Mouse (Mus musculus) kidney, postnatal 10 days (tissue): ENCODE measurements around the gene Kmt2a.

ENCODE experiments used
- DNase-seq: peaks from one replicate; pipeline ENCODE4 v3.0.0; 2021; ENCODE audit warnings: mixed read lengths

Gene Kmt2a

DNA sequence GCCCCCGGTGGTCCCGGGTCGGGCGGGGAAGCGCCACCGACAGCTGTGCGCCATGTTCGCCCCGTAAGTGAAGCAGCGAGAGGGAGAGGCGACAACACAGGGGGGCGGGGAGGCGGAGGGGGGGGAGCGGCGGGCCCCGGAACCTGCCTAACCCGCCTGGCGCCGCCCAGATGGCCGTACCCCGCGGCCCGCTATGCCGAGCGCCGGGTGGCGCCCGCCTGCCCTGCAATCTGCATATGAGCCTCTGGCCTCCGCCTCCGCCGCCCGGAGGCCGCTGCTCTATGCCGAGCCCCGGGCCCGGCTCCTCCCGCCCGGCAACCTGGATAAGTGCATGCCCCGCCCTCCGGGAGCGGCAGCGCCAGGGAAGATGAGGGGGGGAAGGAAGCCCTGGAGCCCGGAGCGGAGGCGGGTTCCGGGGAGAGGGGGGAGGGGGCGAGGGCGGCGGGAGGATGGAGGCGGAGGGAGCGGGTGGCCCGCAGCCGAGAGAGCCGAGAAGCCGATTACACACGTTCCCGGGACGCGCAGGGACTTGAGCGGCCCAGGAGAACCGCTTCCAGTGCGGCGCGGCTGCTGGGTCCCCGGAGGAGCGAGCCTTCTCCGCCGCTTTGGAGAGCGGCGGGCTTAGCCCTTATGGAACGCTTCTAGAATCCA is at the start of gene Kmt2a:
Kmt2a (minus strand) TSS at position 76 of the 651 bp plus-strand sequence.
- peak; percentile 98 for DNase-seq

DNA sequence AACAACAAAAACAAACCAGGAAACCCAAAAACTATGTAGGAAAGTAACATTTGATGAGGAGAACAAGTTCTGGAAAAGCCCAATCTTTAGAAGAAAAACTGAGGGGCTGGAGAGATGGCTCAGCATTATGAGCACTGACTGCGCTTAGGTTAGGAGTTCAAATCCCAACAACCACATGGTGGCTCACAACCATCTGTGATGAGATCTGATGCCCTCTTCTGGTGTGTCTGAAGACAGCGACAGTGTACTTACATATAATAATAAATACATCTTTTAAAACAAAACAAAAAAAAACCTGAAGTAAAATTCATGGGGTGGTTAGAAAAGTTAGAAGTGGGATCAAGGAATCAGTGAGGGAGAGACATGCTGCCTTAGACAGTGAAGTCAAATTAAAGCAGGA is 40.4 kb upstream of the Kmt2a start:
- DNase-seq = no peak

- DNase-seq = peak; percentile 62
Observed at GRCm38 (mm10) chr9:44921123-44921468, 40.0 kb upstream of the Kmt2a start.

GRCm38 (mm10) chr9:44920374-44921122 is 39.5 kb upstream of the Kmt2a start, which contains the start of gene Atp5l:
Atp5l (minus strand) TSS chr9:44920742.
- DNase-seq = peak; percentile 90

- DNase-seq = no peak
Observed at GRCm38 (mm10) chr9:44919606-44920005, 38.5 kb upstream of the Kmt2a start.

DNA sequence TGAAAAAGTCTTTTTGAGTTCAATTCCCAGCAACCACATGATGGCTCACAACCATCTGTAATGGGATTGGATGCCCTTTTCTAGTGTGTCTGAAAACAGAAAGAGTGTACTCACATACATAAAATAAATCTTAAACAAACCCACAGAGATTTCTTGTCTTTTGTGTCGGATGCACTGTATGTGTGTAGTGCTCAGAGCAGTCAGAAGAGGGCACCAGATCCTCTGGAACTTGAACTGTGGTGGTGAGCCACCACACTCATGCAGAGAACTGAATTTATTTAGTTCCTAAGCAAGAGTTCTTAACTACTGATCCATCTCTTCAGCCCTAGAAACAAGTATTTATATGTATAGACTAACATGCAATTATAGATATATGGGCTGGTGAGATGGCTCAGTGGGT is 35.1 kb upstream of the Kmt2a start:
- DNase-seq = peak; percentile 62

DNA sequence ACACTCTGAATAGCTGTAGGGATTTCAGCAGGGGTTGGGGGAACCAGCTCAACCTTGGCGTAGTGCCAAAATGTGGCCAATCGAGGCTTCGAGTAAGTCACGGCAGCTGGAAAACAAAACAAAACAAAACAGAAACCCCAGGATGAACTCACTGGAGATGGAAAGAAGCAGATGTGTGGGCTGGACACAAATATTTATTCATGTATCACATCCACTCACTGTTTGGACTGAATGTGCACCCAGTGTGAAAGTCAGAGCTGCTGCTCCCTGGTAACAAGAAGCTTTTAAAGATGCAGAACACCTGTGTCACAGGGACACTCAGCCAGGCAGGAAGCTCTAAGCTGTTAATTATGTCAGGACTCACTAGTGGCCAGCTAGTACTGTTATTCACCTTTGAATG is 33.6 kb upstream of the Kmt2a start:
- DNase-seq = no peak

GRCm38 (mm10) chr9:44911365-44911764 is 30.3 kb upstream of the Kmt2a start:
- DNase-seq = no peak

DNA sequence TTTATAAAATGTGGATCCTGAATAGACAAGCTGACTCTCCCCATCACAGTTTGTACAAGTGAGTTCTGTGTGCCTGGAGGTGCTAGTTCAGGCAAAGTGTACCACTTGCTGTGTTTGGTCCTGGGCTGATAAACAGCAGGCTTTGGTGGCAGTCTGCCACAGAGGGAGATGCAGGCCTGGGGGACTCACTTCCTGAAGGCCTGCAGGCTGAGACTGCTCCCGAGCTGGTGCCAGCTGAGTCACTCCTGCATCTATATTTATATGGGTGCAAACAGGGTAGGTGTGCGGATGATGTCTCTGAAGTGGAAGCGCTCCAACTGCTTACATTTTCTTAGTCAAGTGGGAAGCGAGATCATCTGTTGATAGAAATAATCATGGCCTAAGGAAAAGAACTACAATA is 24.5 kb upstream of the Kmt2a start:
- DNase-seq = no peak

- DNase-seq = peak; percentile 61
Observed at GRCm38 (mm10) chr9:44904964-44905363, 23.9 kb upstream of the Kmt2a start.

DNA sequence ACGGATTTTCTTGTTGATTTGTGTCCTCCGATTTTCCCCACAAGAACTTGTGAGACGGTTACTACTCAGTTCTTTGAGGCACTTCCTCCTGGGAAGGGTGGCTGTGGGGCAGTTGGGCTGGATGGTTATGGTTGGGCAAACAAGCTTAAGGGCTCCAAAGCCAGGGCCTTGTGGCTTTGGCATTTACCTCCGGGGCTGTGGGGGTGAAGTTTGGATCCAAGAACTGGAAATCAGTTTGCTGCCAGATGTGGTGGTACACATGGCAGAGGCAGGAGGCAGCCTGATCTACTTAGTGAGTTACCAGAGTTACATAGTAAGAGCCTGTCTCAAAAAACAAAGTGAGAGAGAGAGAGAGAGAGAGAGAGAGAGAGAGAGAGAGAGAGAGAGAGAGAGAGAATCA is 22.8 kb upstream of the Kmt2a start:
- DNase-seq = no peak

GRCm38 (mm10) chr9:44900402-44900801 is 19.3 kb upstream of the Kmt2a start:
- peak; percentile 29 for DNase-seq

DNA sequence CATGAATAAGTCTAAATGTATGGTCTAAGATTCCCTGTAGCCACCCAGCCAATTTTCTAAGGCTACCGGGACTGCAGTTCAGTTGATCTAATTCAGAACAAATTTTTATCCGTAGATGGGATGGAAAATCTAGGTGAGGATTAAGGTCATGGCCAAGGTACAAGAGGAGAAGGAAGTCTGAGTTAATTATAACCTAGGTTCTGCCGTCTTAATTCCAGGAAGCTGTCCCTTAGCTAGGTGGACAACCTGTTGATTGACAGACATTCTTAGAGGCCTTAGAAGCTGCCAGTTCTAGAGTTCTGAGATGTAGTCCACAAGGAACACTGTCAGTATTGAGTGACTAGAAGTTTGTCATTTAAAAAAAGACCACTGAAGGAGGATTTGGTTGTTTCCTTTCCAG is 18.6 kb upstream of the Kmt2a start:
- no peak for DNase-seq

DNA sequence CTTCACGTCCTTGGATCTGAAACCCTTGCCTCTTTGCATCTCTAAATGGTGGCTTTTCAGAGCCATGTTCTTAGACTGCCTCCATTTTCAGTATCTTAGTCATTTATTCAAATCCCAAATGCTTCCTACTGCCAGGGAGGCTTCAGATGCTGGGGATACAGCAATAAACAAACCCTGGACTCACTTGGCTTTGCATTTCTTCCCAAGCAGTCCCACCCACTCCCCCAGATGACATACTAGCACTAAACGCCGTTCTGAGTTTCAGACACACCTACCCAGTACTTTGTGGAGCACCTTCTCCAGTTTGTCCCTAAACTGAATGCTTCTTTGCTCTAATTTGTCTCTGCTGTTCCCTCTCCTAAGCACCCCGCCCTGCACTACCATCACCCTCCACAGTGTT is 15.9 kb upstream of the Kmt2a start:
- DNase-seq = no peak

DNA sequence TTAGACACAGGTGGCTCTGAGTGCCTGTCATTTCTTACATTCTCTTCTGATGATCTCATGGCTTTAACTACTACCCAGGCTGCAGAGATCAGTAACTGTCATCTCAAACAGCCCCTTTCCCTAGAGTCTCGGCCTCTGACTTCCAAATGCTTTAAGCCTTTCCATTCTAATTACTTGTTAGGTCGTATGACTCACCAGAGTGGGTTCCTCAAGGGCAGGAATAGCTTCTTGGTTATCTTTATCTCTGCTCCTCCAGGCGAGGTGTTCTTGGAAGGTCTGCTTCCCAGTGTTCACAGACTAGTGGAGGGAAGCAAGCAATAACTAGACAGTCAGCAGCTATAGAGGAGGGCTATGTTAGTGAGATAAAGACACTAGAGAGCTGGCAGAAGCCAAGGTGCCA is 11.6 kb upstream of the Kmt2a start:
- DNase-seq = no peak

DNA sequence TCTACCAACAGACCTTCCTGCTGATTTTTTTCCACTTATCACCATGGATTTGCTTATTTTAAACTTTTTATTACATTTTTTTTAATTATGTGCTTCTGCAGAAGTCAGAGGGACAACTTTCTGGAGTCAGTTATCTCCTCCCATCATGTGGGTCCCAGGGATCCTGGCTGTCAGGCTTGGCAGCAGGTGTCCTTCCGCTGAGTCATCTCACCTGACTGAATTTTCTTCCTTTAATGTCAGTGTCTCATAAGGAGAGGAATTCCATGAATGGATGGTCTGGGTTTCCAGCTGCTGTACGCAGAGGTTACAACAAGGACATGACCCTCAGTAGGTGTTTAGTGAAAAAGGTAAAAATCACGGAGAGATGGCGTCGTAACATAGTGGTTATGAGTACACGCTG is 10.1 kb upstream of the Kmt2a start:
- no peak for DNase-seq

- no peak for DNase-seq
Observed at GRCm38 (mm10) chr9:44890122-44890521, 9.0 kb upstream of the Kmt2a start.

- DNase-seq = no peak
Observed at GRCm38 (mm10) chr9:44888114-44888624, 7.1 kb upstream of the Kmt2a start.

DNA sequence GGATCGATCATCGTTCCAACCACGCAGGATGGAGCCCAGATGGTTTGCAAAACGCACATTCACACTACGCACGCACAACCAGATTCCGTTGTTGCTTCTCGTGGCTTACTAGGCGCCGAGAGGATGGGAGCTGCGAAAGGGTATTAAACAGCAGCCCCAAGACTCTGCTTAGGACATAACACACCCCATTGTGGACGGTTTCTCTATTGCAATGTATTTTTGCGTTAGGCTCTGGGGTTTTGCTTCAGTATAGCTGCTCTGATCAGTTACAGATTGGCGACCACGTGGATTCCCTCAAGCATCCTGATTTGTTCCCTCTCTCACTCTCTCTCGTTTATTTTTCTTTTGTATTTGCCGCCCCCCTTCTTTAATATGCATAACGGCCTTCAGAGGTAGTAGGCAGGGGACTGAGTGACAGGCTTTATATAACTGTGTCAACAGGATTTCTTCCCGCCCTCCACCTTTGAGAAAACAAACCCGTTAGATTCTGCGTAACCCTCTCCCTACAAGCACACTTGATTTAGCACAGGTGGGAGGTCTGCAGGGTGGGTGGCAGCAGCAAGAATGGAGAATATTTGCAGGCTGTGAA is 2.0 kb upstream of the Kmt2a start:
- no peak for DNase-seq

- peak; percentile 73 for DNase-seq
Observed at GRCm38 (mm10) chr9:44882436-44882980, 1.4 kb upstream of the Kmt2a start.

DNA sequence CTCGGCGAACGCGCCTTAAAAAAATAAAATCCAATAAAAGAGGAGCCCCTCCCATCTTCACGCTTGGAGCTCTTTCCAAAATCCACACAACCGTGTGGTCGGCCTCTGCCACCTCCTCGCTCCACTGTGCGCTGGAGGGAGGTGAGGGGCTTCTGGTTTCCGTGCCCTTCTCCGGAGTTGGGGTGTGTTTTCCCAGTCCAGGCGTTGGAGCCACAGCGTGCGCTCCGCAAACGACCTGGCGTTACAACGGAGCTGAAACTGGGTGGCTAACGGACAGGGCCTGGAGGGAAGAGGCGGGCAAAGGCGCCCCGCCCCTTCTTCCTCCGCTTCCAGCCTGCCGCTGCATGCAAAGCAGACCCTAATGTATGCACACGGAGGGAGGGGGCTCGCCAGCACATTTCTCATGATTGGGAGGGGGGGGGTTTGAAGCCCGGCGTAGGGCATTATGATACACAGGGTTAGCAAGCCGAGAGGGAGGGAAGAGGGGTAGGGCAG is 892 bp upstream of the Kmt2a start:
- DNase-seq = peak; percentile 89

DNA sequence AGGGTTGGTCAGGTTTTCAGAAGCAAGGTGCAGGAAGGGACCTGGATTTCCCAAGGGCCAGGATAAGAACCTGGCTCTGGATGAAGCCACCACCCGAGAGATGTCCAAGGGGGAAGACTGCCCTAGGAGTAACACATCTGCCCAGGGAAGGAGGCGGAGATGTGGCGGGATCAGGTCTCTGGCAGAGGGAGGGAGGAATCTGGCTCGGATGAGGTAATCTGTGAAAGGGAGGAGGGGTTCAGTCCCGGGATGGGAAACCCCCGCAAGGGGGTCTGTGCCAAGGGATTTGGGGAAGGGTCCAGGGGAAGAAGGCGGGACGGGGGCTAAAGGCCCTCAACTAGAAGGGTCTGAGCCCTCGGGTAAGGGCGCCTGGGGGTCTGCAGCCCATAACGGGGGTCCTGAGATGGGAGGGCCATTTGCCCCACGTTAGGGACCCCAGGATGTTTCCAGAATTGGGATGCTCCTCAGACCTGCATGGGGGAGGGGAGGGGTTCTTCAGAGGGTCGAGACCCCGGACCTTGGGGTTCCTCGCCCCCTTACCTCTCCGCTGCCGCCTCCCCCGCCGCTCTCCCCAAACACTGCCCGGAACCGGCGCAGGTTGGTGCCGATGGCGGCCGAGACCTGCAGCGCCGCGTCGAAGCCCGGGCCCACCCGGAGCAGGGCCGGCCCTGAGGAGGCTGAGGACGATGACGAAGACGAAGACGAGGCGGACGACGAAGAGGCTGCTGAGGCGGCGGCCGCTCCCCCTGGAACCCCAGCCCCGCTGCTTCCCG is 601 bp downstream of the Kmt2a start:
- DNase-seq = peak; percentile 48
